Comparison of ENCODE assay signal across 20 mouse cellular contexts in genomic region chr1:191512383-191512782, GRCm38 (mm10).
DNase-seq lines count a peak whose midpoint lies in the region; TF ChIP-seq lines count a peak whose summit lies in the region.
"Had no signal": no experiment of that assay in that cellular context is flagged by ENCODE, and none has a peak within 500 bp of the region (broad histone marks: within the 10 kb centered on the region; RNA-seq: fewer than 3 reads in every experiment).

No protein-coding gene starts in this region.

- H3K27ac ChIP-seq in cerebellum, adult 2 months (ENCODE audit: insufficient read depth, low read length) = no peak overlapping the region
- H3K27ac ChIP-seq: embryonic facial prominence, embryonic 15.5 days; forebrain, embryonic 10.5 days; heart, embryonic 10.5 days; hindbrain, embryonic 12.5 days had no signal

- no peaks in the 10 kb centered on the region for H3K27me3 ChIP-seq in cerebellum, adult 2 months (ENCODE audit: control insufficient read depth, insufficient read depth, low read length)
- H3K27me3 ChIP-seq: embryonic facial prominence, embryonic 15.5 days; hindbrain, embryonic 12.5 days had no signal

- no peak for TF ChIP-seq CTCF in cerebellum, adult 2 months (IDR thresholded peaks at IDR 0.05; ENCODE audit: borderline replicate concordance, insufficient read depth, low read depth, low read length)

- no peaks in the 10 kb centered on the region for H3K4me1 ChIP-seq in cerebellum, adult 2 months (ENCODE audit: control insufficient read depth, insufficient read depth, low read length)
- H3K4me1 ChIP-seq: embryonic facial prominence, embryonic 15.5 days; heart, embryonic 10.5 days; hindbrain, embryonic 12.5 days had no signal

- 69% methylated on average over 4 of the region's 4 CpGs for WGBS in cerebellum, adult 2 months

- H3K4me3 ChIP-seq in cerebellum, adult 2 months (replicated peaks; ENCODE audit: insufficient read depth, low read depth, low read length) = no peak overlapping the region
- H3K4me3 ChIP-seq: embryonic facial prominence, embryonic 15.5 days; erythroblast, embryonic 14.5 days; forebrain, embryonic 10.5 days; heart, embryonic 10.5 days; hindbrain, embryonic 12.5 days had no signal

- no peak for TF ChIP-seq POLR2A in cerebellum, adult 2 months (IDR thresholded peaks at IDR 0.05; ENCODE audit: borderline replicate concordance, insufficient read depth, low read length)

- DNase-seq in kidney, adult 11 months = peak; percentile 80
- DNase-seq in kidney, postnatal 4 days = no peak
- DNase-seq in kidney, adult 8-10 months = peak; percentile 71 to 84
- peak; percentile 48 for DNase-seq in kidney, postnatal 10 days
- no peak for DNase-seq in adrenal gland, adult (ENCODE audit: inconsistent age in 2 of 2, low spot score in 1 of 2)
- no peak for DNase-seq in thymus, postnatal 25 days
- DNase-seq in cerebellum, adult 2 months = no peak
- DNase-seq: adrenal gland, adult 2 months; adrenal gland, postnatal 36 days; cerebellum, adult 8-10 months; cerebellum, postnatal 14 days; embryo, embryonic 11 days; heart, adult 18-20 months; heart, postnatal 10 days; heart, postnatal 4 days had no signal

Comparison
In these comparisons a context has a peak if more than half of its experiments do, and no peak if none do; other contexts are left out.
1. DNase-seq: peak in kidney, adult 11 months (single experiment), kidney, adult 8-10 months (2 of 2) and kidney, postnatal 10 days (single experiment); none in kidney, postnatal 4 days (0 of 2), adrenal gland, adult (0 of 2), thymus, postnatal 25 days (single experiment) and cerebellum, adult 2 months (0 of 2).